Mouse (Mus musculus) c-Kit-positive CD71-positive TER-119-positive erythroid progenitor cells, embryonic 14.5 days (primary cell): ENCODE results near the gene Sectm1b.
"Not testable (repeated sequence)": the region's sequence is repeated elsewhere in the genome, so short reads cannot be mapped to it uniquely, and the experiment has no call there.

Experiments used
- DNase-seq: peaks from one replicate; pipeline ENCODE4 v3.0.0-alpha.2; 2013; ENCODE audit warnings: low spot score

Sectm1b gene

GRCm38 (mm10) chr11:121063379-121063778, at the start of gene Sectm1b:
TSS of gene Sectm1b (minus strand) at chr11:121063569.
- DNase-seq: no peak

- no peak for DNase-seq
Observed at GRCm38 (mm10) chr11:121112091-121112775, 48.9 kb upstream of the Sectm1b start.

GRCm38 (mm10) chr11:121111601-121112000, 48.2 kb upstream of the Sectm1b start:
- DNase-seq: no peak

- no peak for DNase-seq
Observed at GRCm38 (mm10) chr11:121111051-121111450, 47.7 kb upstream of the Sectm1b start.

GRCm38 (mm10) chr11:121109986-121110385, 46.6 kb upstream of the Sectm1b start:
- no peak for DNase-seq

GRCm38 (mm10) chr11:121108061-121108460, 44.7 kb upstream of the Sectm1b start:
- no peak for DNase-seq

GRCm38 (mm10) chr11:121107242-121107641, 43.9 kb upstream of the Sectm1b start:
- DNase-seq: not testable (repeated sequence)

- no peak for DNase-seq
Observed at GRCm38 (mm10) chr11:121101124-121101805, 37.9 kb upstream of the Sectm1b start.

- no peak for DNase-seq
Observed at GRCm38 (mm10) chr11:121100692-121101091, 37.3 kb upstream of the Sectm1b start.

GRCm38 (mm10) chr11:121099762-121100161, 36.4 kb upstream of the Sectm1b start:
- no peak for DNase-seq

- no peak for DNase-seq
Observed at GRCm38 (mm10) chr11:121092606-121093585, 29.5 kb upstream of the Sectm1b start.

GRCm38 (mm10) chr11:121090943-121091342, 27.6 kb upstream of the Sectm1b start:
- no peak for DNase-seq

GRCm38 (mm10) chr11:121089756-121090546, 26.6 kb upstream of the Sectm1b start:
- DNase-seq: no peak

- DNase-seq: no peak
Observed at GRCm38 (mm10) chr11:121088997-121089396, 25.6 kb upstream of the Sectm1b start.

- DNase-seq: no peak
Observed at GRCm38 (mm10) chr11:121086296-121086695, 22.9 kb upstream of the Sectm1b start.

- no peak for DNase-seq
Observed at GRCm38 (mm10) chr11:121085181-121085580, 21.8 kb upstream of the Sectm1b start.

- no peak for DNase-seq
Observed at GRCm38 (mm10) chr11:121082857-121083500, 19.6 kb upstream of the Sectm1b start.

GRCm38 (mm10) chr11:121082250-121082649, 18.9 kb upstream of the Sectm1b start:
- DNase-seq: no peak

- DNase-seq: no peak
Observed at GRCm38 (mm10) chr11:121081120-121081519, 17.8 kb upstream of the Sectm1b start, which contains the start of gene Sectm1a. TSS of gene Sectm1a (minus strand) at chr11:121081220.

GRCm38 (mm10) chr11:121080330-121080729, 17.0 kb upstream of the Sectm1b start:
- no peak for DNase-seq

GRCm38 (mm10) chr11:121075655-121076054, 12.3 kb upstream of the Sectm1b start:
- no peak for DNase-seq
